Mouse (Mus musculus): ENCODE data around the gene Prpf8.

DNA sequence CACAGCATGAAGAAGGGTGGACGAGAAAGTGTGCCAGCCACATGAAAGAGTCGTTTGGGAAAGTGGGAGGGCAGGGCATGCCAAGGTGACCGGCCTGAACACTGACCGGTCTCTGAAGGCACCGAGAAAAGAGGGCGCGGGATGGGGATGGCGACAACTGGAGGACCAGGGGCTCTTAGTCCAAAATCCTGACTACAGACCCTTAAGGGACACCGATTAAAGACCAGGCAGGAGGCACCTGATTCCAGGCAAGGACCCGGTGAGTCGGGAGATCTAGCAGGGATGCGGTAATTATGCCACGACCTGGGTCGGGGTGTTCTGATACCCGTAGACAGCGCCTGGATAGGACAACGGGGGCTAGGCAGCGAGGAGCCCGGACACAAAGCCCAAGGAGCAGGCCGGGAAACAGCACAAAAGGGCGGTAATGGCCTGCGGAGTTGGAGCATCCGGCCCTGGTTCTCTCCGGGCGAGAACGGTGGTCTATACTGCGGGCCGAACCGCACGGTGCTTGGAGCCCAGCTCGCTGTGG is 44.3 kb downstream of the Prpf8 start:
- no peak for TF ChIP-seq POLR2A (IDR thresholded peaks at IDR 0.05; ENCODE audit: low read depth, low read length)
- TF ChIP-seq TBP (conservative IDR thresholded peaks at IDR 0.05; ENCODE audit: low read depth, low read length): no peak

All from CH12.LX (cell line).